20 mouse cellular contexts compared by ENCODE assay signal in genomic region chr7:58920283-58920682, GRCm38 (mm10).
"Had no signal": no experiment of that assay in that cellular context is flagged by ENCODE, and none has a peak within 500 bp of the region (broad histone marks: within the 10 kb centered on the region; RNA-seq: fewer than 3 reads in every experiment).

No protein-coding gene starts in this region.

- H3K4me1 ChIP-seq: kidney, embryonic 15.5 days; liver, embryonic 13.5 days; neural tube, embryonic 12.5 days; neural tube, embryonic 15.5 days had no signal

- H3K27me3 ChIP-seq: kidney, embryonic 15.5 days; liver, embryonic 13.5 days; neural tube, embryonic 12.5 days; neural tube, embryonic 15.5 days had no signal

- H3K4me3 ChIP-seq: kidney, embryonic 15.5 days; left cerebral cortex, adult 2 months; liver, embryonic 13.5 days; neural tube, embryonic 12.5 days; neural tube, embryonic 15.5 days had no signal

- H3K4me2 ChIP-seq: kidney, embryonic 15.5 days; liver, embryonic 13.5 days; midbrain, embryonic 11.5 days; neural tube, embryonic 12.5 days; neural tube, embryonic 15.5 days had no signal

- H3K36me3 ChIP-seq: kidney, embryonic 15.5 days; liver, embryonic 13.5 days; neural tube, embryonic 12.5 days; neural tube, embryonic 15.5 days had no signal

- H3K9me3 ChIP-seq: kidney, embryonic 15.5 days; liver, embryonic 13.5 days; neural tube, embryonic 12.5 days; neural tube, embryonic 15.5 days had no signal

- H3K9ac ChIP-seq: kidney, embryonic 15.5 days; liver, embryonic 13.5 days; neural tube, embryonic 12.5 days; neural tube, embryonic 15.5 days had no signal

- H3K27ac ChIP-seq: kidney, embryonic 15.5 days; left cerebral cortex, adult 2 months; liver, embryonic 13.5 days; neural tube, embryonic 12.5 days; neural tube, embryonic 15.5 days; stomach, postnatal 0 days had no signal

- DNase-seq: kidney, postnatal 10 days; kidney, postnatal 36 days; layer of hippocampus, postnatal 36 days; liver, embryonic 13.5 days; lung, adult 2 months; lung, postnatal 14 days; lung, postnatal 4 days; midbrain, embryonic 14.5 days; right cerebral cortex, adult 18-20 months; right cerebral cortex, postnatal 14 days; right cerebral cortex, postnatal 4 days; thymus, adult 2 months; thymus, postnatal 14 days; thymus, postnatal 4 days had no signal
